Mouse (Mus musculus): Measurements from ENCODE around the gene Slc6a19.
A peak's percentile ranks its signal among the peaks of the same experiment; 100 is the strongest.
"Not testable (repeated sequence)": the region's sequence is repeated elsewhere in the genome, so short reads cannot be mapped to it uniquely, and the experiment has no call there.

Slc6a19 gene

DNA sequence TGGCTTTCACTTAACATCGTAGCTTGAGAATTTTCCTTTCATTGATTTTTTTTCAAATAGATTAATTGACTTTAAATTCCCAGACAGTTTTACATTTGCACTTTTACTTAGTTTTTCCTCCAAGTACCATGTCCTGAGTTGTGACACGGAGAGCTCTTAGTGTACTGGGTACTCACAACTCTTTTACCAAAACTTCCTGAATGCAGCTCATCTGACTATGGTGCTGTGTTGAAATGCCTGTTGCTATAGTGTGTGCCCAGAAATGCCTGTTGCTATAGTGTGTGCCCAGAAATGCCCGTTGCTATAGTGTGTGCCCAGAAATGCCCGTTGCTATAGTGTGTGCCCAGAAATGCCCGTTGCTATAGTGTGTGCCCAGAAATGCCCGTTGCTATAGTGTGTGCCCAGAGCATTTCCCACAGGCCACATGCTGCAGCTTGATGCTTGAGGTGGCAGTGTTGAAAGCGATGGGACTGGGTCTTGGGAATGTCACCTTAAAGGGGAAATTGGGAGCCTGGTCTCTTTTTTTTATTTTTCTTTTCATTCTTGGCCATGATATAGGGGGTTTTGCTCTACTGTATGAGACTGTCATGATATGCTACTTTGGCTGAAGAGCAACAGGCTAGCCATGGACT, at the start of gene Slc6a19:
TSS of gene Slc6a19 (minus strand) at position 172 of the 632 bp plus-strand sequence.
- DNase-seq (ENCODE audit: low spot score) = no peak

GRCm38 (mm10) chr13:73751284-73751683, 46.6 kb upstream of the Slc6a19 start:
- no peak for DNase-seq (ENCODE audit: low spot score)

DNA sequence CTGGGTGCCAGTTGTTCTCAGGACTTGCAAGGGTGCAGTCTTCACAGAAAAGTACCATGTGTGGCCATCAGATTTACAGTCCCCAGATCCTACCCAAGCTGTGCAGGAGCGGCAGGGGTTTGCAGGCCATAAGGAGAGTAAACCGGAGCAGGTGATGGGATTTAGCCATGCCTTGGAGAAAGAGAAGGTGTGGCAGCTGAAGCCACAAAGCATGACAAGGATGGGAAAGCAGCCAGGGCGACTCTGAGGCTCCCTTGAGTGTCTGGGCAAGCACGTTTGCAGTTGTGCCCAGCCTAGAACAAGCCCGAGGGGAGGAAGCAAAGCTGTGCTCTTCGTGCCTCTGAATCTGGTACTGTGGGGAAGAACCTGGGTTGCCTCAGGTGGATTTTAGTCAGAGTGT, 45.8 kb upstream of the Slc6a19 start:
- no peak for DNase-seq (ENCODE audit: low spot score)

DNA sequence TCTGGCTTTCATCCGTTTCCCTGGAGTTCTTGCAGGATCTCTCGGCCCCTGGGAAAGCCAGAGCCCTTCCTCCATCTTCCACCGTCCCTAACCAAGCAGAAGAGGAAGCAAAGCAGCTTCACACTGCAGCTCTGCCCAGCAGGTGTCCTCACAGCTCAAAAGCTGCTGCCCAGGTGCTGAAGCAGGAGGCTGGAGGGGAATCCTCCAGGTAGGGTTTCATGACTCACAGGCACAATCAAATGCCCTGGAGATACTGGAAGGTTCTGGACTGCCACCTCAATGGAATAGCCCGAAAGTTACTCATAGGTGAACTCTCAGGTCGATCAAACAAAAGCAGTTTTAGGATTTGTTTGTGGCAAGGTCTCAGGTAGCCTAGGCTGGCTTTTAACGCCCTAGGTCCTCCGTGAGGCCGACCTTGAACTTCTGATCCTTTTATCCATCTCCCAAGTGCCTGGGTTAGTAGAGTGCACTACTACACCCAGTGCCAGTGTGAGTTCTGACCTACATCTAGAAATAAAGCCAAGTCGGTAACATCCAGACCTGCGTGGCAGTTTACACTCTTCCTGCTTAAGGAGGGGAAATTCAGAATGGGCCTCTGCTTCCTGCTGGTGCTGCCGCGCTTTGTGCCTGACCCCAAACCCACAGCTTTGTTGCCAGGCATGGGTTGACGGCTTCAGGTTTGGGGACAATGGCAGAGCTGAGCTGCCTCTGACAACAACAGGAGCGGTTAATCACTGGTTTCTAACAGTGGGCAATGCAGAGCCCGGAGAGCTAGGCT, 44.2 kb upstream of the Slc6a19 start:
- no peak for DNase-seq (ENCODE audit: low spot score)

DNA sequence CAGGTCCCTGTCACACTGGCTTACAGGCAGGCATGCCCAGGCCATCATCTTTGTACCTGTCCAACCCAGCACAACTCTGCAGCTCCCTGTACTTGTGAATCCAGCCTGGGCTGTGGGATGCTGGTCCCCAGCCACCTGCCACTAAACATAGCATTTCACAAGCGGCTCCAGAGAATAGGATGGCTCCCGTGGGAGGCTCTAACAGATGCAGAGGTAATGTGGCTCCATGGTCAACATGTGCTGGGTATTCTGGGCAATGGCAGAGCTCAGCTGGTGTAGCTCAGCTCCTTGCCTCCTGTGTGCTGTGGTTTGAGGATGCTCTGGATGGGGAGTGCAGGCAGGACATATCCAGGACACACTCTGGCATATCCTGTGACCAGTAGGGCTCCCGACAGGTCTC, 39.0 kb upstream of the Slc6a19 start:
- DNase-seq (ENCODE audit: low spot score) = no peak

- no peak for DNase-seq (ENCODE audit: low spot score)
Observed at GRCm38 (mm10) chr13:73742944-73743343, 38.3 kb upstream of the Slc6a19 start.

DNA sequence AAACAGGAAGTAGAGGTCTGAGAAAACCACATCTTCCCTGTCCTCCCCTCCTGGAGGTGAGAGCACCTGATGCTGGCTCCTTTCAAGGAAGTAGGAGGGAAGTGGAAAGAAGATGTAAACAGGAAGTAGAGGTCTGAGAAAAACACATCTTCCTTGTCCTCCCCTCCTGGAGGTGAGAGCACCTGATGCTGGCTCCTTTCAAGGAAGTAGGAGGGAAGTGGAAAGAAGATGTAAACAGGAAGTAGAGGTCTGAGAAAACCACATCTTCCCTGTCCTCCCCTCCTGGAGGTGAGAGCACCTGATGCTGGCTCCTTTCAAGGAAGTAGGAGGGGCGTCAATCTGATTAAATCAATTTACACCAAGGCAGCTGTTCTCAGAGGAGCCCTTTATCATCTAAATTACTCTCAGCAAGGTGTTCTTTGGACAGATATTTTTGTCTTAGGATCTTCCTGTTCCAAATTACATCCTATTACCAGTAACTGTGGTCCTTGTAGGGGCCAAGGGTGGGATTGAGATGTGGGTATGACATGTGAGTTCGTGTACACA, 35.8 kb upstream of the Slc6a19 start:
- not testable (repeated sequence) for DNase-seq (ENCODE audit: low spot score)

DNA sequence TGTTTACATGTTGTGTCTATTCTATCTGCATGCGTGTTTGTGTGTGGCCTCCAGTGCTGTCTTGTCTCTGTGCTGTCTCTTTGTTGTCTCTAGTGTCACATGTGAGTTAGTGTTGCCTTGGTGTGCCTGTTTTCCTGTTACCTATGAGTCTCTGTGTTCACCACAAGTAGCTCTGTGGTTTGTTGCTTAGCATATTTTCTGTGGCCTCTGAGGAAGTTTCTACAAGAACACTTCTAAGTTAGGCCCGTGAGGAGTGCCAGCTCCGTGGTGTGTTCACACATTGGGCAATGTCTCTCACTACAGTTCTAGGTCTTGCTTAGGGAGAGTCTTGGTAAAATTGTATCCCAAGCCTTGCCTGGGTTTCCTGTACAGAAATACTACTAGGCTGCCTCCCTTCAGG, 32.3 kb upstream of the Slc6a19 start:
- no peak for DNase-seq (ENCODE audit: low spot score)

- DNase-seq (ENCODE audit: low spot score) = no peak
Observed at GRCm38 (mm10) chr13:73735928-73736327, 31.3 kb upstream of the Slc6a19 start.

GRCm38 (mm10) chr13:73735270-73735669, 30.6 kb upstream of the Slc6a19 start:
- DNase-seq (ENCODE audit: low spot score) = no peak

DNA sequence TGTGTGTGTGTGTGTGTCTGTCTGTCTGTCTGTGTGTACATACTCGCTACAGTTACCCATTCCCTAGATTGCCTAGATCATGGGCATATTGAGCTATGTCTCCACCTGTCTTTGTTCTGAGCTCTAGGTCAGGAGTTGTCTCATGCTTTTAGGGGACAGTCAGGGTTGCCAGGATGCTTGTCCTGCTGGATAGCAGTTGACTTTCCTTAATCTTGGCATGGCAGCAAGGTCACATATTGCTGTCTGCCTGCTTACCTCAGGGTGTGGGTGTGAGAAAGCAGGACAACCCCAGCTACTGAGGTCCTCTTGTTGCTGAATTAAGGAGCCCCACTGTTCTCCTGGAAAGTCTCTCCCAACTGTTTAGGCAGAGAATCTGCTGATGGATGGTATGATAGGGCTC, 29.7 kb upstream of the Slc6a19 start:
- no peak for DNase-seq (ENCODE audit: low spot score)

DNA sequence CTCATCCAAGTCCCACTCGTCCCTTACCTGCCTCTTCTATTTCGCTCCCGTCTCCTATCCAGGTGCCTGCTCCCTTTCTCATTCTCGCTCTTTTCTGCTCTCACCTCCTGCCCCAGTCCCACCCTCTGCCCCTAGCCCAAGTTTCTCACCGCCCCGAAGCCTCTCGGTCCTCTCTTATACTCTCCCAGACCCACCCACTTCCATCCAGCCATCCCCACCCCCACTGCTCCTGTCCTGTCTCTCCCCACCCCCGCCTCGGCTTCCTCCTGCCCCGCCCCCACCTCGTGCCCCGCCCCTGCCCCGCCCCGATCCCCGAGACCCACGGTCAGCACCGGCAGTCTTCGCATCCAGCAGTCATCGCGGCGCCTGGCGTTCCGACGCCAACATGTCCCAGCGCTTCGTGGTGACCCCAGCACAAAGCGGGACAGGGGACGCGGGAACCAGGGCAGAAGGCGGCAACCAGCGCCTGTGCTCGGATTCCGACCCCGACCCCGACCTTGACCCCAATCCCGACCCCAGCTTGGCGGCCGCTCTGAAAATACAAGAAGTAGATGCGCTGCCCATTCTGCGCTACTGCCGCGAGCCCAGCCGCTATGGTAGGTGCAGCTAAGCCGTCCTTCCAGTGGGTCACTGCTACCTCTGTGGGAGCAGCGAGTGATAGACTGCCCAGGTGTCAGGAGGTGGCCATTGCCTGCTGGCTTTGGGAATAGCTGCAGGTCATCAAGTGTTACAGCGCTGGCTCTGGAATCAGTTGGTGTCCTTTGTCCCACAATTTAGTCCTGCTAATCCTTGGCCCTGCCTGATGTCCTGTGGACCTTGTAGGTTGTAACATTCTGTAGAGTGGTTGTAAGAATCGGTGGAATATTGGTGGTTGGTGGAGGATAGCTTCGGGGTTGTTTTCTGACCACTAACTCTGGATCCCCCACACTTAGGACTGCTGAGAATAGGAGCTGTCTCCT, 28.4 kb upstream of the Slc6a19 start, which contains the start of gene Slc12a7:
TSS of gene Slc12a7 (plus strand) at position 353 of the 959 bp plus-strand sequence.
- DNase-seq (ENCODE audit: low spot score) = no peak

- no peak for DNase-seq (ENCODE audit: low spot score)
Observed at GRCm38 (mm10) chr13:73732235-73732634, 27.6 kb upstream of the Slc6a19 start.

DNA sequence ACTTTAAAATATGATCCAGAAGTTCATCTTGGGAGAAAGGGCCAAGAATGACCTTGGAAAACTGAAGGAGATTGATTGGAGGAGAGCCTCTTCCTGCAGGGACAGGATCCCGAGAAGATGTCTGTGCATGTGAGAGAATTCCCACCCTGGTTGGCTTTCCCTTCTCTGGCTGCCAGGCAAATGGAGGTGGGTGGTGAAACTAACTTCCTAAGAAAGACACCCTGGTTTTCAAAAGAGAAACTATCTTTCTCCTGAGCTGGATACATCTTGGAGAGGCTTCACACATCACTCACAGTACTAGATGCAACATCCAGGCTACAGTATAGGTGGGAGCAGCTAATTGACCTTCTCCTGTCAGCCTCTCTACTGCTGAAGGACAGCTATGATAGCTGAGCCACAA, 26.2 kb upstream of the Slc6a19 start:
- DNase-seq (ENCODE audit: low spot score) = no peak

GRCm38 (mm10) chr13:73728633-73729032, 24.0 kb upstream of the Slc6a19 start:
- no peak for DNase-seq (ENCODE audit: low spot score)

- no peak for DNase-seq (ENCODE audit: low spot score)
Observed at GRCm38 (mm10) chr13:73727621-73728025, 23.0 kb upstream of the Slc6a19 start.

GRCm38 (mm10) chr13:73725315-73725714, 20.6 kb upstream of the Slc6a19 start:
- DNase-seq (ENCODE audit: low spot score) = no peak

GRCm38 (mm10) chr13:73723081-73723668, 18.5 kb upstream of the Slc6a19 start:
- DNase-seq (ENCODE audit: low spot score) = no peak

- DNase-seq (ENCODE audit: low spot score) = no peak
Observed at GRCm38 (mm10) chr13:73720241-73720640, 15.6 kb upstream of the Slc6a19 start.

DNA sequence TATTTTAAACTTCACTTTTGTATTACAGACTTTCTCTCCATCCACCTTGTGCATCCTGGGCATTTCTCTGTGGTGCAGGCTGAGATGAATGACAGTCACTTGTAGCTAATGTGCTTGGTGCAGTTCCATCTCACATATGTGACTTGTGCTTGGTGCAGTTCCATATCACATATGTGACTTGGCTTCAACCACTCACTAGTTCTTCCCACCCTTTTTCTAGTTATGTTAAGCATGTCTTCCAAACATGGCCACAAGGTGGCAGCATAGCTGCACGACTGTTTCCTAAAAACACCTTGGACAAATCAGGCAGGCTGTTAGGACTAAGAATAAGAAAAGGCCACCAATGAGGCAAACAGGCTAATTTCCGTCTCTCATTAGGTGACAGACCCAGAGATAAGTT, 13.6 kb upstream of the Slc6a19 start:
- peak; percentile 60 for DNase-seq (ENCODE audit: low spot score)

DNA sequence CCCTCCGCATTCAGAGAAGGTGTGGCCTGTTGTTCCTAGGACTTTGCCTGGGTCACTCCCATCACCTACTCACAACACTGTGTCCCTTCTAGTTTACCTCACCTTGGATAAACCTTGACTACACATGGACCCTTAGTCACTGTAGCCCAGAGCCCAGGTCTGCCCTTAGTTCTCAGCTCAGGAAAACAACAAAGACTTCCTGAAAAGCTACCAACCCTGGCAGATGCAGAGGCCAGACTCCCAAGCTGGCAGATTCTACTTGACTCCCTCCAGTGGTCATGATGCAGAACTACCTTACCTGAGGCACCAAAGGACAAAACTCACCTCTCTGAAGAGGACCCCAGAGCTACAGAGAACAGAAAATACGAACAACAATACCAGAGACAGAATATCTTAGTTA, 9.4 kb upstream of the Slc6a19 start:
- DNase-seq (ENCODE audit: low spot score) = no peak

GRCm38 (mm10) chr13:73713204-73713603, 8.5 kb upstream of the Slc6a19 start:
- no peak for DNase-seq (ENCODE audit: low spot score)
